Mouse (Mus musculus) liver, embryonic 18 days (tissue): Measurements from ENCODE around the gene Arhgap20. TPM values are rescaled to one million over a fixed set of nuclear protein-coding genes. Genes with fewer than 3 reads are reported as not detected.

ENCODE experiments used
- polyA plus RNA-seq: library from polyadenylated mRNA; depleted of rRNA; stranded (reverse); fragments of >200 nt; gene quantifications from 2 replicates; pipeline ENCODE4 v1.2.3, GENCODE M21; 2012; rRNA removed

The Arhgap20 gene
- 0.01 TPM in 2 replicates for polyA plus RNA-seq

GRCm38 (mm10) chr9:51764921-51765416 is at the start of gene Arhgap20:
TSS of gene Arhgap20 (plus strand) at chr9:51765337.

Other genes with a start within 250 kb of the Arhgap20 start
- 69.8 and 89.7 TPM in 2 replicates for gene Fdx1, start 198.2 kb downstream of the Arhgap20 start, polyA plus RNA-seq